Mouse (Mus musculus) bone marrow, adult 2 months (tissue): ENCODE results near the gene Btla.

Experiments used
- CTCF ChIP-seq: fragments of 200-500 bp; IDR thresholded peaks from 2 replicates; pipeline ENCODE4 v1.5.1; 2011; ENCODE audit warnings: low read length, control low read depth; ENCODE audit not compliant: control insufficient read depth, insufficient read depth
- POLR2A ChIP-seq: fragments of 200-500 bp; IDR thresholded peaks from 2 replicates; pipeline ENCODE4 v1.6.1; 2011; ENCODE audit warnings: low read depth, mild to moderate bottlenecking, control low read depth, low read length, borderline replicate concordance; ENCODE audit not compliant: control insufficient read depth

DNA sequence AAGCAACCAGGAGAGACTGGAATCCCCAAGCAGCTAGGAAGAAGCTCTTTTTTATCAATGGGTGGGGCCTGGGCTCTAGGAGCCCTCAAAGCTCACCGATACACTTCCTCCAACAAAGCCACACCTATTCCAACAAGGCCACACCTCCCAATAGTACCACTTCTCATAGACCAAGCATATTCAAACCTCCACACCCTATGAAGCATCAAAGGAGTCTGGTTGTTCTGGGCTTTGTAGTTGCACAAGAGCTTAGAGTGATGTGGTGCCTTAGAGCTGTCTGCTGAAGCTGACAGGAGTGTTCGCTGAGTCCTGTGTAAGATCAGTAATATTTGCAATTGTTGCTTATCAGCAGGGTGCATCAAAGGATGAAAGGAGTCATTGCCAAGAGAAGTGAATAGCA is 37.2 kb downstream of the Btla start:
- TF ChIP-seq POLR2A (no peak), CTCF (no peak)
